Mouse (Mus musculus): ENCODE measurements around the gene Polr3h.

DNA sequence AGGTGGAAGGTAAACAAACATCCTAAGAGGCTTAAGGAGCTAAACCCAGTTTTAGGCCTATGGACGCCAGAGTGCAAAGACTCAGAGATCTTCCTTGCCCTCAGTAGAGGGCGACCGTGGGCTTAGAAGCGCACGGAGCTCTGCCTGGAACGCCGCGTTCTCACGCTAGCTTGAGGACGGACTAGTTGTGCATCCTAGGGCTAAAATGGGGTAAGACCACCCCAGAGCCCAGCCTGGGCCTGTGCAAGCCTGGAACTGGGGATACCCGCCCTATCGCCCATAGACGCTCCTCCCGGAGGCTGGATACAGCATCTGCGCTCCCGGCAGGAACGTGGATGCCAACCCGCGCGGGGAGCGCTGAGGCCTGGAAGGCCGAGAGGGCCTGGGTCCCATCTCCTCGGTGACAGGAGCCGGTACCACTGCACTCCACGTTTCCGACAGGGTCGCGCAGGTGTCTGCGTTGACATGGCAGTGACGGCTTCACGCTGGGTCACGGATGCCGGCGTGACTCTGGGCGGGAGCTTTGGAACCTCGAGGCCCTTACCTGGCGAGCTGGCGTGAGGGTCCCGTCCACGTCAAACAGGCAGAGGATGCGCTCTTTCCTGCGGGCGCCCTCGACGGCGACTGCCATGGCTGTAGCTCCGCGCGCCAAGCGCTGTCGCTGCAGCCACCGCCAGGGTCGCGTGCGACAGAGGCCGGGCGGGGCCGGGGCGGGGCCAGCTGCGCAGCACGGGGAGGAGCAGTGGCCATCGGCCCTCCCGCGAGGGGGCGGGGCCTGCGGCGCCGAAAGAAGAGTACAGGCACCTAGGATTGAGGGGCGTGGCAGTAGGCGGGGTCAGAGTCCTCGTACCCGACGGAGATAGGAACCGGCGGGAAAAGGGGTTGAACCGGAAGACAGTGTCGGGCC is 34.4 kb upstream of the Polr3h start, which contains the start of gene Pmm1:
- TF ChIP-seq CTCF (IDR thresholded peaks at IDR 0.05; ENCODE audit: extremely low read depth, insufficient read length, insufficient replicate concordance, low read depth, low read length) = peak; percentile 66
- peak; percentile 49; the same call in 1 of the 2 replicates for TF ChIP-seq POLR2A (IDR thresholded peaks at IDR 0.05; ENCODE audit: low read depth, low read length)
